Mouse (Mus musculus) heart, adult 2 months (tissue): ENCODE data around the gene Elavl1.

ENCODE experiments used
- CTCF ChIP-seq: fragments of 200-600 bp; IDR thresholded peaks from 2 replicates; pipeline ENCODE4 v1.8.1; 2022; ENCODE audit warnings: antibody characterized with exemption, mild to moderate bottlenecking, moderate library complexity
- EP300 ChIP-seq: fragments of 200-500 bp; IDR thresholded peaks from 2 replicates; pipeline ENCODE4 v1.6.1; 2011; ENCODE audit warnings: low read depth, low read length, control low read depth; ENCODE audit not compliant: insufficient read depth
- POLR2A ChIP-seq: fragments of 200-500 bp; IDR thresholded peaks from 2 replicates; pipeline ENCODE4 v1.6.1; 2011; ENCODE audit warnings: mild to moderate bottlenecking, low read depth, low read length, control low read depth; ENCODE audit not compliant: insufficient read depth

GRCm38 (mm10) chr8:4333966-4334365 lies 8.8 kb upstream of the Elavl1 start:
- TF ChIP-seq CTCF: no peak
- no peak for TF ChIP-seq EP300
- no peak for TF ChIP-seq POLR2A
